Mouse (Mus musculus) leukemia stem cell, adult 10-12 weeks (primary cell): ENCODE data around the gene Fam171a1. TPM values are rescaled to one million over a fixed set of nuclear protein-coding genes. Genes with fewer than 3 reads are reported as not detected.

ENCODE experiments used
- polyA plus RNA-seq: library from polyadenylated mRNA; stranded (reverse); fragments of >175 nt; gene quantifications from 2 replicates; pipeline ENCODE4 v1.2.3, GENCODE M21; 2012; ENCODE audit warnings: low replicate concordance

Gene Fam171a1
- polyA plus RNA-seq = 0.27 and 1.3 TPM in 2 replicates

DNA sequence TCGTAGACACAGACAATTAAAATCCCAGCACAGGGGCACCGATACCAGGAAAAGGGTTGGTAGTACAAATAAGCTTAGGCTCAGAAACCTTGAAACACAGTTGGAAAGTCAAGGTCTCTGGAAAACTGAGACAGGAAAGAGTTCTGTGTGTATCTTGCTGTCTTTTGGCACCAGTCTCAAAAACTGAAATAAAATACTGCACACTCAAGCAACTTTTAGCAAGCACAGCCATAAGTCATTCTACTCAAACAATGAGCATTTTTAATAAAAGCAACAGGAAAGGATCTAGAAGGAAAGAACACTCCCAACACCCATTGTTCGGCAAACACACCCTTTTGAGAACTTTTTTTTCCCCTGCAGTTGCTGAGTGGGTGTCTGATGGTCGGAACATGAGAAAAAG lies at the start of gene Fam171a1:
Fam171a1 (plus strand) TSS at position 359 of the 400 bp plus-strand sequence.

Other genes with a start within 250 kb of the Fam171a1 start
- 5.1 and 6.1 TPM in 2 replicates for gene Nmt2, start 170.0 kb downstream of the Fam171a1 start, polyA plus RNA-seq
- 0.24 and 1.7 TPM in 2 replicates for gene Rpp38, start 218.4 kb downstream of the Fam171a1 start, polyA plus RNA-seq
- gene Acbd7, start 221.9 kb downstream of the Fam171a1 start, polyA plus RNA-seq = not detected in 2 replicates